Mouse (Mus musculus): ENCODE data around the gene Ttc12. TPM values are rescaled to one million over a fixed set of nuclear protein-coding genes. Genes with fewer than 3 reads are reported as not detected.

The Ttc12 gene
- polyA plus RNA-seq, 1 experiment: 3.3 TPM

DNA sequence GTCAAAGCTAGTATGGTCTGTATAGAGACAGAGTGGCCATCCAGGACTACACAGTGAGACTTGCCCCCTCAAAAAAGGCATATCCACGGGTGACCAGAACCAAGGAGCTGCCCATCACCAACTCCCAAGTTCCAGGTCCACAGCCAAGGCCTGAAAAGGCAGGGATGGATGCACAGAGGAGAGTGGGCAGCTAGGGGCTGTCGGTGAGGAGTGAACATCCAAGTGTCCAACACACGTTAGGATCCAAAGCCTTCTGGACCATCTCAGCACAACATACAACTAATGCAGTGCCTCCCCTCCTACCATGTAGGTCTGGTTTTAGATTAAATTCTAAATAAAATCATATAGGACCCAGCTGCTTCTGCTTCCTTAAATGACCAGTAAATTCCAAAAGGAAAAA is 29.9 kb downstream of the Ttc12 start:
- no peak for TF ChIP-seq POLR2A (IDR thresholded peaks at IDR 0.05; ENCODE audit: control insufficient read depth, extremely low read depth, insufficient read depth, low read length, poor library complexity)
- TF ChIP-seq CTCF (IDR thresholded peaks at IDR 0.05; ENCODE audit: borderline replicate concordance, control insufficient read depth, extremely low read depth, insufficient read depth, low read length, poor library complexity): no peak
- 93% methylated on average over 3 of the region's 3 CpGs for WGBS
- no peak for DNase-seq

DNA sequence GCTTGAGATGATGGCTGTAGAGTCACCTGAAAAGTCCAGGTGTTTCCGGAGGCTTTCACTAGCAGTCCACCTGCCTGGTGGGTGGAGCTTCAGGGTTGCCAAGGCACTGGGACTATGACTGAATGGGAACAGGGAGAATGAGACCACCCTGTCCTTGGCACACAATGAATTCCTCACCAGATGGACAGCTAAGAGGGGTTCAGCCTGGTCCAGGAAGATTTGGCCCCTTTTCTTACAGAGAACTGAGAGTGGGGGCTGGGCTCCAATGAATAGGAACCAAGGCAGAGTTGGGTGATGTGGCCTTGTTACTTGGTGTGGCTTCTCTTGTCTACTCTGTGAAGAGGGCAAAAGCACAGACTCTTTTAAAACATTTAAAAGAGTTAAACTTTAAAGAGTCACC is 33.6 kb downstream of the Ttc12 start:
- H3K36me3 ChIP-seq (ENCODE audit: control insufficient read depth, insufficient read depth, low read length): no peaks in the 10 kb centered on the region
- no peaks in the 10 kb centered on the region for H3K27me3 ChIP-seq (ENCODE audit: control insufficient read depth, insufficient read depth, low read length)
- no peak overlapping the region for H3K27ac ChIP-seq (ENCODE audit: control insufficient read depth, insufficient read depth, low read length)
- no peak overlapping the region for H3K4me3 ChIP-seq (ENCODE audit: control insufficient read depth, insufficient read depth, low read length)
- DNase-seq: no peak
- 100% methylated on average over 1 of the region's 1 CpGs for WGBS
- TF ChIP-seq CTCF (IDR thresholded peaks at IDR 0.05; ENCODE audit: borderline replicate concordance, control insufficient read depth, extremely low read depth, insufficient read depth, low read length, poor library complexity): no peak
- TF ChIP-seq POLR2A (IDR thresholded peaks at IDR 0.05; ENCODE audit: control insufficient read depth, extremely low read depth, insufficient read depth, low read length, poor library complexity): no peak
- no peaks in the 10 kb centered on the region for H3K4me1 ChIP-seq (replicated peaks; ENCODE audit: control insufficient read depth, insufficient read depth, low read length)

More for the DNA sequence above, 29.9 kb downstream of the Ttc12 start:
- H3K4me3 ChIP-seq (ENCODE audit: control insufficient read depth, insufficient read depth, low read length): no peak overlapping the region
- no peaks in the 10 kb centered on the region for H3K4me1 ChIP-seq (replicated peaks; ENCODE audit: control insufficient read depth, insufficient read depth, low read length)
- no peaks in the 10 kb centered on the region for H3K27me3 ChIP-seq (ENCODE audit: control insufficient read depth, insufficient read depth, low read length)
- no peaks in the 10 kb centered on the region for H3K36me3 ChIP-seq (ENCODE audit: control insufficient read depth, insufficient read depth, low read length)
- H3K27ac ChIP-seq (ENCODE audit: control insufficient read depth, insufficient read depth, low read length): no peak overlapping the region

DNA sequence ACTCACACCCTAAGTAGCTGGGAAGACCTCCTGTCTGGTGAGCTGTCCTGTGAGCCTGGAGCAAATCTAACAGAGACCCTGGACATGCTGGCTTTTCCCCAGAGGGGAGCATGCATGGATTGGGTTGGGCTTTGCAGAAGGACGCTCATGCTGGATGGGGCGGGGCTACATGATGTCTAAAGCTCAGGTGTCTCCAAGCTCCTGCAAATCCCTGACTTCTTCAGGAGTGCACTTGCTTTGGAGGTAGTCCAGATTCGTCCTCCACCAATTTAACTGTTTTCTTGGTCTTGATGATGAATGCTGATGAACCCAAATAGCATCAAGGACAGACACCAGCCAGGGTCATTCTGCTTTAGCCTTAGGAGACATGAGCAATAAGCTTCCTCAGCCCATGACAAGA is 35.5 kb downstream of the Ttc12 start:
- Histone ChIP-seq H3K4me1 (replicated peaks; ENCODE audit: control insufficient read depth, insufficient read depth, low read length) (no peaks in the 10 kb centered on the region), H3K36me3 (ENCODE audit: control insufficient read depth, insufficient read depth, low read length) (no peaks in the 10 kb centered on the region), H3K27me3 (ENCODE audit: control insufficient read depth, insufficient read depth, low read length) (no peaks in the 10 kb centered on the region), H3K27ac (ENCODE audit: control insufficient read depth, insufficient read depth, low read length) (no peak overlapping the region), H3K4me3 (ENCODE audit: control insufficient read depth, insufficient read depth, low read length) (no peak overlapping the region)
- WGBS: 79% methylated on average over 3 of the region's 3 CpGs
- no peak for DNase-seq
- TF ChIP-seq CTCF (IDR thresholded peaks at IDR 0.05; ENCODE audit: borderline replicate concordance, control insufficient read depth, extremely low read depth, insufficient read depth, low read length, poor library complexity): no peak
- TF ChIP-seq POLR2A (IDR thresholded peaks at IDR 0.05; ENCODE audit: control insufficient read depth, extremely low read depth, insufficient read depth, low read length, poor library complexity): no peak

DNA sequence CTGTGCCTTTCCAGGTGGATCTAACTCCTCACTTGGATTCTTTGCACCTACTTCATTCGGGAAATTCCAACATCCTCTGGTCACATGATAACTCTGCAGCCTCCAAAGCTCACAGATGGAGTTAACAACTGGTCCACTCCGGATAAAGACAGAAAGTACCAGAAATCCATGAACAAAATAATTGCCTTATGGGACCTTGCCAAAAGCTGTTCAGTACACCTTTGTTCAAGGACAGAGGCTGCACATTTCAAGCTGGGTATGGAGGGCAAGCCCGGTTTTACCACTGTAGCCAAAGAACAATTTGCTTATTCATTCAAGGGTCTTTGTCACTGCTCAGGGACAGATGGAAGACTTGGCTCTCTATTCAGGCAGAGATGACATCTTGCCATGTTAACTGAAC is 43.4 kb downstream of the Ttc12 start:
- WGBS: 87% methylated on average over 3 of the region's 3 CpGs
- DNase-seq: no peak
- Histone ChIP-seq H3K4me1 (replicated peaks; ENCODE audit: control insufficient read depth, insufficient read depth, low read length) (no peaks in the 10 kb centered on the region), H3K4me3 (ENCODE audit: control insufficient read depth, insufficient read depth, low read length) (no peak overlapping the region), H3K36me3 (ENCODE audit: control insufficient read depth, insufficient read depth, low read length) (no peaks in the 10 kb centered on the region), H3K27ac (ENCODE audit: control insufficient read depth, insufficient read depth, low read length) (no peak overlapping the region), H3K27me3 (ENCODE audit: control insufficient read depth, insufficient read depth, low read length) (no peaks in the 10 kb centered on the region)
- TF ChIP-seq CTCF (IDR thresholded peaks at IDR 0.05; ENCODE audit: borderline replicate concordance, control insufficient read depth, extremely low read depth, insufficient read depth, low read length, poor library complexity) (no peak), POLR2A (IDR thresholded peaks at IDR 0.05; ENCODE audit: control insufficient read depth, extremely low read depth, insufficient read depth, low read length, poor library complexity) (no peak)

DNA sequence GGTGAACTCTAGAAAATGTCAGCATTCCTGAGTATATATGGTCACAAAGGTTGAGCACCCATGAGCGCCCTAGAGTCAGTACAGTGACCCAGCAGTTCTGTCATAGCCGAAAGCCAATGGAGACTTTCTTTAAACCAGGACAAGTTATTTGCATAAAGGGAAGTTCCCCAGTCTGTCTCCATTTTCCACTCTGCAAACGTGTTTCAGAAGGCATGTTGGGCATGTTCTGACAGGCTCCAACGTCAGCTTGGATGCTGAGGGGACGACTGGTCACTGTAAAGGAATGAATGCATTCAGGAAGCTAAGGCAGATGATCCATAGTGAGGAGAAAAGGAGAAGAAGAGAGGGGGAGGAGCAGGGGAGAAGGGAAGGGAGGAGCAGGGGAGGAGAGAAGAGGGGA is 58.5 kb downstream of the Ttc12 start:
- Histone ChIP-seq H3K27ac (ENCODE audit: control insufficient read depth, insufficient read depth, low read length) (no peak overlapping the region), H3K4me1 (replicated peaks; ENCODE audit: control insufficient read depth, insufficient read depth, low read length) (no peaks in the 10 kb centered on the region), H3K36me3 (ENCODE audit: control insufficient read depth, insufficient read depth, low read length) (no peaks in the 10 kb centered on the region), H3K27me3 (ENCODE audit: control insufficient read depth, insufficient read depth, low read length) (no peaks in the 10 kb centered on the region), H3K4me3 (ENCODE audit: control insufficient read depth, insufficient read depth, low read length) (no peak overlapping the region)
- 47% methylated on average over 5 of the region's 5 CpGs for WGBS
- TF ChIP-seq POLR2A (IDR thresholded peaks at IDR 0.05; ENCODE audit: control insufficient read depth, extremely low read depth, insufficient read depth, low read length, poor library complexity) (no peak), CTCF (IDR thresholded peaks at IDR 0.05; ENCODE audit: borderline replicate concordance, control insufficient read depth, extremely low read depth, insufficient read depth, low read length, poor library complexity) (no peak)
- DNase-seq: no peak

DNA sequence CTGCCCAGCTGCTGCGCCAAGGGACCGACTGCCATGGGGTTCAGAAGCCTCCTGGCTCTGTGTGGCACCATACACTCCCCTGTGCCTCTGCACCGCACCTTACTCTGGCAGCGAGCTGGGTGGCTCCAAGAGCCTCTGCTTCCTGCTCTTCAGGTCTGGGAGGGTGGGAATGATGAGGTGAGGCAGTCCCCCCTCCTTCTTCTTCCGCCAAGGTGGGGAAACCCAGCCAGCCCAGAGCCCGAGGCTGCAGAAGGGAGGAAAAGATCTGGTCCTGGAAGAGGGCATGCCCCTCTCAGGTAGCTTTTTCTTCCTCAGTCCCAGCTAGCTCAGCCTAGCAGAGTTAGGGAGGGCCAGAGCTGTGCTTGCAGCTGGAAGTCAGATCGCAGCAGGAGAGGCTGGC is 59.1 kb downstream of the Ttc12 start, which contains the start of gene Ankk1:
Gene Ankk1 (minus strand): TSS at position 101 of the 400 bp plus-strand sequence.
- Histone ChIP-seq H3K27me3 (ENCODE audit: control insufficient read depth, insufficient read depth, low read length) (no peaks in the 10 kb centered on the region), H3K4me1 (replicated peaks; ENCODE audit: control insufficient read depth, insufficient read depth, low read length) (no peaks in the 10 kb centered on the region), H3K36me3 (ENCODE audit: control insufficient read depth, insufficient read depth, low read length) (no peaks in the 10 kb centered on the region), H3K4me3 (ENCODE audit: control insufficient read depth, insufficient read depth, low read length) (no peak within 1 kb of the TSS), H3K27ac (ENCODE audit: control insufficient read depth, insufficient read depth, low read length) (no peak within 1 kb of the TSS)
- TF ChIP-seq CTCF (IDR thresholded peaks at IDR 0.05; ENCODE audit: borderline replicate concordance, control insufficient read depth, extremely low read depth, insufficient read depth, low read length, poor library complexity): no peak
- TF ChIP-seq POLR2A (IDR thresholded peaks at IDR 0.05; ENCODE audit: control insufficient read depth, extremely low read depth, insufficient read depth, low read length, poor library complexity): no peak
- WGBS: 76% methylated on average over 7 of the region's 7 CpGs
- DNase-seq: no peak

DNA sequence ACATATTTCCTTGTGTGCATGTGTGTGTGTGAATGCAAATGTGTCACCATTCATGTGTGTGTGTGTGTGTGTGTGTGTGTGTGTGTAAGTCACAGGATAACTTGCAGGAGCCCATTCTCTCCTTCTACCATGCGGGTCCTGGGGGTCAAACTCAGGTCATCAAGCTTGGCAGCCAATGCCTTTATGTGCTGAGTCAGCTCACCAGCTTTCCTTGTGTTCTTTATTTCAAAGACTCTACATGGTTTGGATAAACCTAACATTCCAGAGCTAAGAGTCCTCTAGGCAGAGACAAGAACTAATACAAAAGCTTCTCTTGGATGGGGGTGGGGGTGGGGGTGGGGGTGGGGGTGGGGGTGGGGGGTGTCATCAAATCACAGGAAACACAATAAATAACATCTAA is 60.4 kb downstream of the Ttc12 start:
- 76% methylated on average over 1 of the region's 1 CpGs for WGBS
- Histone ChIP-seq H3K27me3 (ENCODE audit: control insufficient read depth, insufficient read depth, low read length) (no peaks in the 10 kb centered on the region), H3K4me3 (ENCODE audit: control insufficient read depth, insufficient read depth, low read length) (no peak overlapping the region), H3K36me3 (ENCODE audit: control insufficient read depth, insufficient read depth, low read length) (no peaks in the 10 kb centered on the region), H3K27ac (ENCODE audit: control insufficient read depth, insufficient read depth, low read length) (no peak overlapping the region), H3K4me1 (replicated peaks; ENCODE audit: control insufficient read depth, insufficient read depth, low read length) (no peaks in the 10 kb centered on the region)
- TF ChIP-seq CTCF (IDR thresholded peaks at IDR 0.05; ENCODE audit: borderline replicate concordance, control insufficient read depth, extremely low read depth, insufficient read depth, low read length, poor library complexity) (no peak), POLR2A (IDR thresholded peaks at IDR 0.05; ENCODE audit: control insufficient read depth, extremely low read depth, insufficient read depth, low read length, poor library complexity) (no peak)
- no peak for DNase-seq

All from thymus, adult 2 months (tissue).